Mouse (Mus musculus) liver, embryonic 14.5 days (tissue): Measurements from ENCODE around the gene Htr1f. TPM values are rescaled to one million over a fixed set of nuclear protein-coding genes. Genes with fewer than 3 reads are reported as not detected.

Experiments used
- ATAC-seq: fragments of 200-750 bp; cut with Nextera tagmentation; 2 replicates; pipeline ENCODE4 v1.8.0; 2017; ENCODE audit warnings: moderate number of reproducible peaks, mild to moderate bottlenecking, moderate library complexity; ENCODE audit not compliant: insufficient read depth
- DNase-seq, 3 experiments: peaks; one replicate each; pipeline ENCODE4 v3.0.0-alpha.2; 2012 to 2013; ENCODE audit warnings: low read depth in 3 of 3, low spot score in 3 of 3
- H3K27ac ChIP-seq: fragments of 300-500 bp; sonication (generic); 2 replicates; pipeline ENCODE4 v1.5.1; 2014; ENCODE audit warnings: moderate library complexity, mild to moderate bottlenecking, control low read depth, inconsistent platforms
- H3K27me3 ChIP-seq: fragments of 300-500 bp; sonication (generic); 2 replicates; pipeline ENCODE4 v1.6.1; 2014; ENCODE audit warnings: mild to moderate bottlenecking, low read length, moderate library complexity; ENCODE audit not compliant: control insufficient read depth, insufficient read depth
- H3K36me3 ChIP-seq: fragments of 300-500 bp; sonication (generic); replicated peaks from 2 replicates; pipeline ENCODE4 v1.6.1; 2014; ENCODE audit warnings: low read depth; ENCODE audit not compliant: control insufficient read depth, insufficient read depth
- H3K4me1 ChIP-seq, 2 experiments: fragments of 200-500 bp in 1 of 2; fragments of 300-500 bp in 1 of 2; sonication (generic) in 1 of 2; replicated peaks; 2 replicates each; pipeline ENCODE4 v1.6.1; 2012 to 2014; ENCODE audit warnings: antibody characterized with exemption in 1 of 2, inconsistent platforms in 1 of 2, low read length in 1 of 2; ENCODE audit not compliant: control insufficient read depth in 2 of 2, insufficient read depth in 2 of 2
- H3K4me2 ChIP-seq: fragments of 300-500 bp; sonication (generic); 2 replicates; pipeline ENCODE4 v1.6.1; 2014; ENCODE audit warnings: low read depth, mild to moderate bottlenecking, control low read depth, moderate library complexity
- H3K4me3 ChIP-seq, 2 experiments: fragments of 200-500 bp in 1 of 2; fragments of 300-500 bp in 1 of 2; sonication (generic) in 1 of 2; 2 replicates each; pipeline ENCODE4 v1.5.1; 2012 to 2014; ENCODE audit warnings: low read depth in 2 of 2, low read length in 2 of 2, mild to moderate bottlenecking in 2 of 2, control low read depth in 1 of 2, inconsistent platforms in 1 of 2, moderate library complexity in 1 of 2; ENCODE audit not compliant: insufficient read depth in 1 of 2
- H3K9ac ChIP-seq: fragments of 300-500 bp; sonication (generic); replicated peaks from 2 replicates; pipeline ENCODE4 v1.6.1; 2014; ENCODE audit warnings: mild to moderate bottlenecking, control low read depth, moderate library complexity
- H3K9me3 ChIP-seq: fragments of 300-500 bp; sonication (generic); 2 replicates; pipeline ENCODE4 v1.6.1; 2016; ENCODE audit warnings: low read length, mixed read lengths; ENCODE audit not compliant: control insufficient read depth
- CTCF ChIP-seq: IDR thresholded peaks from 2 replicates; pipeline ENCODE4 v1.5.1; 2016; ENCODE audit warnings: antibody characterized with exemption, low read depth, control low read depth
- EP300 ChIP-seq: IDR thresholded peaks from 2 replicates; pipeline ENCODE4 v1.6.1; 2016; ENCODE audit warnings: antibody characterized with exemption, low read depth
- WGBS: fragments of 180-500 bp; shearing (Covaris S2); extraction: QIAGEN DNeasy Blood & Tissue Kit; methylation state at CpG from one replicate; pipeline ENCODE4 v1.1.7; 2014; ENCODE audit not compliant: insufficient replicate concordance; 5-methylcytosine and 5-hydroxymethylcytosine counted together
- polyA plus RNA-seq, 2 experiments: library from polyadenylated mRNA; depleted of rRNA in 1 of 2; stranded (reverse) in 1 of 2; unstranded in 1 of 2; fragments of >200 nt; fragmentation: Nextera tagmentation in 1 of 2; extraction: Ambion mirVana in 1 of 2; gene quantifications; 2 replicates each; pipeline versions ENCODE4 v1.2.1 to v1.2.3; 2012 to 2014

Gene Htr1f
- polyA plus RNA-seq, 2 experiments, result not detected

GRCm38 (mm10) chr16:64973533-64974305, 131.9 kb downstream of the Htr1f start:
- Histone ChIP-seq H3K9me3 (no peaks in the 10 kb centered on the region), H3K4me2 (no peak overlapping the region), H3K36me3 (no peaks in the 10 kb centered on the region), H3K4me1 (no peaks in the 10 kb centered on the region), H3K27ac (no peak overlapping the region), H3K9ac (no peak overlapping the region), H3K4me3 (no peak overlapping the region), H3K27me3 (no peaks in the 10 kb centered on the region)
- WGBS, result 53% methylated on average over 4 of the region's 4 CpGs
- DNase-seq, result no peak
- ATAC-seq, result no peak
- TF ChIP-seq EP300, result no peak
- no peak for TF ChIP-seq CTCF

DNA sequence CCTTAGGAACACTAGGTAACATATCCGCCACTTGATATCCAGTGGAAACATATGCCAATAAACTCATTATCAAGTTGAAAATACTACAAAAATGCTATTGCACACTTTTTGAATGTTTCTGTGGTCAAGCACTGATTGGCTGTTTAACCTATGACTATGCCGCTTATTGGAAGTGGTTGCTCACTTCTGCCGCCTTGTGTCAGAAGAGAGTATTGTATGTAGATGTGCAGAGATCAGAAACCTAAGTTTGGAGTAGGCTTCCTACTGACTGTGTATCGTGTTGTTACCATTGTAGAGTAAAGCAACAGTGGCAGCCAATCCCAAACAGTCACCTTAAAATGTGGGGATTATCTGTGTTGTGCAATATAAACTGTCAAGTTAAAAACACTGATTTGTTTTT, 144.0 kb downstream of the Htr1f start:
- TF ChIP-seq EP300 (no peak), CTCF (peak; percentile 27; the same call in 1 of the 2 replicates)
- Histone ChIP-seq H3K27ac (no peak overlapping the region), H3K9ac (no peak overlapping the region), H3K4me2 (no peak overlapping the region), H3K4me3 (no peak overlapping the region), H3K27me3 (no peaks in the 10 kb centered on the region), H3K36me3 (no peaks in the 10 kb centered on the region), H3K4me1 (no peaks in the 10 kb centered on the region), H3K9me3 (no peaks in the 10 kb centered on the region)
- 75% methylated on average over 4 of the region's 4 CpGs for WGBS
- no peak for DNase-seq
- ATAC-seq, result no peak

GRCm38 (mm10) chr16:64941646-64942195, 163.9 kb downstream of the Htr1f start:
- ATAC-seq, result no peak
- Histone ChIP-seq H3K4me2 (no peak overlapping the region), H3K4me3 (no peak overlapping the region), H3K27ac (no peak overlapping the region), H3K4me1 (no peaks in the 10 kb centered on the region), H3K27me3 (no peaks in the 10 kb centered on the region), H3K9me3 (no peaks in the 10 kb centered on the region), H3K36me3 (no peaks in the 10 kb centered on the region), H3K9ac (no peak overlapping the region)
- TF ChIP-seq CTCF (no peak), EP300 (no peak)
- DNase-seq, result no peak
- 32% methylated on average over 5 of the region's 5 CpGs for WGBS

GRCm38 (mm10) chr16:64934793-64935192, 170.9 kb downstream of the Htr1f start:
- DNase-seq, result no peak
- 70% methylated on average over 1 of the region's 1 CpGs for WGBS
- H3K9me3 ChIP-seq, result no peaks in the 10 kb centered on the region
- H3K27ac ChIP-seq, result no peak overlapping the region
- no peak overlapping the region for H3K4me3 ChIP-seq
- no peaks in the 10 kb centered on the region for H3K27me3 ChIP-seq
- H3K4me2 ChIP-seq, result no peak overlapping the region
- TF ChIP-seq CTCF, result no peak
- no peak for TF ChIP-seq EP300
- ATAC-seq, result no peak
- no peaks in the 10 kb centered on the region for H3K4me1 ChIP-seq
- H3K36me3 ChIP-seq, result no peaks in the 10 kb centered on the region
- H3K9ac ChIP-seq, result no peak overlapping the region

- Histone ChIP-seq H3K4me1 (no peaks in the 10 kb centered on the region), H3K36me3 (no peaks in the 10 kb centered on the region), H3K9ac (no peak overlapping the region), H3K4me2 (no peak overlapping the region), H3K27ac (no peak overlapping the region), H3K4me3 (no peak overlapping the region), H3K27me3 (no peaks in the 10 kb centered on the region), H3K9me3 (no peaks in the 10 kb centered on the region)
- ATAC-seq (no peak), DNase-seq (no peak)
- TF ChIP-seq CTCF (no peak), EP300 (no peak)
- 63% methylated on average over 1 of the region's 1 CpGs for WGBS
Observed at GRCm38 (mm10) chr16:64934011-64934410, 171.6 kb downstream of the Htr1f start.
